Mouse (Mus musculus): ENCODE results near the gene Dusp6.

Gene Dusp6

DNA sequence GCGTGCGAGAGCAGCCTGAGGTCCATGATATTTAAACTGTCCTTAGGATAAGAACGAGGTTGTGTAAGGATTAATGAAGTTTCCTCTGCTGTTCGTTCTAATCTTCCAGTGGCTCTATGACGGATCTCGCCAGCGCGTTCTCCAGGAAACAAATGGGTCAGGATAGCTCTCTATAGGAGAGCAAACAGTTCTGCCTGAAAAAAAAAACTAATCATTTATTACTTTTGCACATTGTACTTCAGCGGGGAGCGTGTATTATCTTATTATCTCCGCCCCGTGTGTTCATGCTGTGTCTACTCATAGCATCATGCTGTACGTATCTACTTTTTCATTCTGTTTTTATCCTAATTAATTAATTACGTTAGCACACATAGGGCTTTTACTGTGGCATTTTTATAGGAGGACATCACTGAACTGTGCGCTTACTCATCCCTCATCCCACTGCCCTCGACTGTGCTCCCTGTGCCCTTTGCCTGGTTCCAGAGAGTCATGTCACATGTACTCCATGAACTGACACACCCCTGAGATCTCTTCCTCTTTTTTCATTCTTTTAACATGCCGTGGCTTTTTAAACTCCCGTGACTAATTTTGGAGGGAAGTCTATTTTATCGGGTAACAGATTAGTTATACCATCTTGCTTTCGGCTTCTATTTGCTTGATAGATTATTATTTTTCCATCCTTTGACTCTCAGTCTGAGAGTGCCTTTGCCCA, 16.1 kb upstream of the Dusp6 start:
- no peak for DNase-seq (ENCODE audit: low spot score in 2 of 2)

DNA sequence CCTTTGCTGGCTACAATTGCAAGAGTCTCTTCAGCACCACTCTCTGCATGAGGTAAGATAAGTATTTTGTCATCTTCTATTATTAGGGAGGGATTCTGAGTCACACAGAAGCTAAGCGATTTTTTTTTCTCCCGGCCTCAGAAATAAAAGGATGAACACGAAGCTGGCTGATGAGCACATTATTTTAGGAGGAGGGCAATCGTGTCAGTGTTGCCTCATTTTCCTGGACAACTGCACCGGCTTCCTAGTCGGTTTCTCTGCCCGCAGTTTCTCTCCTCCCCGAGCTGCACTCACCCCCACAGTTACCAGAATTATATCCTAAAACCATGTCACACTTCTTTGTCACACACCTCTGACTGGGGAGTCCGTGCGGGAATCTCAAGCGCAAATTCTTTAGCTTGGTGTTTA, 12.2 kb upstream of the Dusp6 start:
- no peak for DNase-seq (ENCODE audit: low spot score in 2 of 2)

DNA sequence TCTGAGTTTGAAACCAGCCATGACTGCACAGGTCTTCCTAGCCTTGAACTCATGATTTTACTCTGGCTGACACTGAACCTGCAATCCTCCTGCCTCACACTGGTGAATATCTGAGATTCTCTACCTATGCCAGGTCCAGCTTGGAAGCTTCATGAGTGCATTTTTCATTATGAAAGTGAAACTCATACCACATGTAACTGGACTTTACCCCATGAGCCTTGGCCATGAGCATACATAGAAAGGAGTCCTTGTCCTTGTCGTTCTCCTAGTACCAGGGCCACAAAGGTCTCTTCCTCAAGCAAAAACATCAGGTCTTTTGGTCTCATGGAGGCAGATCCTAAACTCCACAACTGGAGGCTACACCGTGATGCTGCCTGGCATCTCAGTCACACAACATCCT, 9.6 kb upstream of the Dusp6 start:
- DNase-seq (ENCODE audit: low spot score in 2 of 2), result no peak

DNA sequence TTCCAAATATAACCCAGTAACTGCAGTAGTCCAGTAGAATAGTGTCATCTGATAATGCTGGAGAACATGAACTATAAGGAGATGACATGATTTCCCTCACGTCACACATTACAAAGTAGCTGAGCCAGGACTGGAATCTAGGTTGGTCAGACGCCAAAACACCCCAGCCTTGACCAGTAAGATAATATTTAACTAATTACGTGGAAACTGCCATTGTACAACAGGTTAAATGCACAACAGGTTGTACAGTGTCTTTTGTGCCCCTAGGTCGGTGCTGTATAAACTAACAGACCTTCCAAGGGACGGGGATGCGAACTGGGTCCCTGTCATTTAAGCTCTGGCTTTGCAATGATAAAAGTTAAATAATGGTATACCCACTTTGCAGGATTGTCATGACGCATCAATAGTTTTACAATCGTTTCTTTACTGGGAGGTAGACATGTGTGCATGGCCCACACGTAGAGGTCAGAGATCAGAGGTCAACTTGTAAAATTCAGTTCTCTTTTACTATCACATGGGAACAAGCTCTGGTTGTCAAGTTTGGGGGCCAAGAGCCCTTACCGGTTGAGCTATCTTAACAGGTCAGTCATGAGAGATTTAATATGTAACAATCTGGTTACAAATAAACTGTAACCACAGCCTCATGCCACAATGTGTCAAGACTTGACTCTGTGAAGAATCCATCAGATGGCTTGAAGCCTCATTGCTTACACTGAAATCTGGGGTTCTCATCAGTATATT, 7.0 kb upstream of the Dusp6 start:
- DNase-seq (ENCODE audit: low spot score in 2 of 2), result no peak

DNA sequence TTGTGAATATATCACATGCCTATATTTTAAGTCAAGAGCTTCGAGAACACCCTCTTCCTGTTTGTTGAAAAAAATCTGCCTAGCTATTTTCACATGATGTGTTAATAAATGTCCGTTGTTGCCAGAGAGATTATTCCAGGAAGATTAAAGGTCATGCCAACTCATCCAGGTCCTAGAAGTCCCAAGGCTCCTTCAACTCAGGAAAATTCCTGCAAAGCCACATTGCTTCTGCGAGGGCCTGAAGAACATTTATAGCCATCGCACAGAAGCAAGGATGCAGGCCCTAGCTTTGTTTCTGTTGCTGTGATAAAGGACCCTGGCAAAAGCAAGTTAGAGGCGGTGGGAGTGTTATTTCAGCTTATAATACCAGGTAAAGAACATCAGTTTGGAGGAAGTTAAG, 5.5 kb upstream of the Dusp6 start:
- DNase-seq (ENCODE audit: low spot score in 2 of 2), result no peak

DNA sequence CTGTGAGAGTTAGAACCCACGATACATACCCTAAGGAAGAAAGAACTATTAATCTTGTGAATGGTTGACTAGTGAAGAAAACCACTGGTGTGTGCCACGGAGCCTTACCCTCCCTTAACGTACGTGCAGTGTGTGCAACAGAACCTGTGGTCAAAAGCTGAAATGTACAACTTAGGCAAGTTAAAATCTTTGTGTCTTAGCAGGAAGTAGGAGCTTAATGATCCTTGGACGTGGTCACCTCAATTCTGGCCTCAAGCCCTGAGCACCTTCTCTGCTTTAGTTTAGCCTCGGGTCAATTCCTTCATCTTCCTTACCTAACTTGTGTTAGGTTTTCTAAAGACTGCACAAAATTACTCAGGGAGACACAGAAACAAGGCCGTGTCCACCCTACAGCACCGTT, 3.2 kb upstream of the Dusp6 start:
- DNase-seq (ENCODE audit: low spot score in 2 of 2), result no peak

DNA sequence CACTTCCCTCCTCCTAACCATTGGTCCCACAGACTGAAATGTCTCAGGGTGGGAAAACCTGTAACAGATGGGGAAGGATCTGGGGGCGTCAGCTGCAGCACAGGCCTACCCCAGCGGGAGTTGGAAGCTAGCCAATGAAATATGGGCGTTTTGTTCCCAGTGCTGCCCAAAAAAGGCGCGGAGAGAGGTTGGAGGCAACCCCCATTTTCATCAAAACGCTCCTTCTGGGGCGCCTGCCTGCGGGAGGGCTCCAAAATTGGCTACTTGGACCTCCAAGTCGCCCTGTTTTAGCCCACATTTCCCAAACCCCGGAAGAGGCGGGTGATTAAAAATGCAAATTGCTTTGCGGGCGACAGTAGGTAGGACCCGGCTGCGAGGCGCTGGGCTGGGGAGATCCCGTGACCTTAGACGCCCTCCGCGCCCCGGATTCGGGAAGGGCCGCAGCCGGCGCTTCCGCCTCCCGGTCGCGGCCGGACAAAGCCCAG, 1.8 kb upstream of the Dusp6 start:
- no peak for DNase-seq (ENCODE audit: low spot score in 2 of 2)

DNA sequence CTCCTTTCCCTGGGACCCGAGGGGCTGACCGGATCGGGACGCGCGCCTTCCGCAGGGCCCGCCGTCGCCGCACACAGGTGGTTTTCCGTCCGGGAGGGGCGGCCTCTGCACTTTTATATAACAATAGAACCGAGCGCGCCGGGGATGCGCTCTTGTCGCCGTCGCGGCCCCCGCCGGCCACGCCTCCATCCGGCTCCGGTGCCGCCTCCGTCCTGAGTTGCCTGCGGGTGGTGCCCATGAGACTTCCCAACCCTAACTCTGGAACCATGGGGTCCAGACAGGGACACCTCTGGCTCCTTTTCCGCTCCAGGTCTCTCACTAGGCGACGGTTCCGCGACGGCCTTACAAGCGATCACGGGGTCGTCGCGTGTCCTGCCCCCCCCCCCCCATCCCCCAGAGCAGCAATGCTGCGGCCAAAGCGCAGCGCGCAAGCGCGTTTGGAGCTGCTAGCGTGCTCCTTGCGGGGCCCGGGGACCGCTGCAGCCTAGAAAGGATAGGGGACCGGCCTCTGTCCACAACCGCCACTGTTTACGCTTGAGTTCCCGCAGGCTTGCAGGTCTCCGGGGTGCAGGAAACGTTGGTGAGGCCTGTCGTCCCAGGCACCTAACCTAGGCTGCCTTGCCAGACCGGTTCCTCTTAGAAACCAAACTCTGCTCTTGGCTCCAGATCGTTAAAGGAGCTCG, 1.3 kb upstream of the Dusp6 start:
- peak; percentile 74 to 87 for DNase-seq (ENCODE audit: low spot score in 2 of 2)

DNA sequence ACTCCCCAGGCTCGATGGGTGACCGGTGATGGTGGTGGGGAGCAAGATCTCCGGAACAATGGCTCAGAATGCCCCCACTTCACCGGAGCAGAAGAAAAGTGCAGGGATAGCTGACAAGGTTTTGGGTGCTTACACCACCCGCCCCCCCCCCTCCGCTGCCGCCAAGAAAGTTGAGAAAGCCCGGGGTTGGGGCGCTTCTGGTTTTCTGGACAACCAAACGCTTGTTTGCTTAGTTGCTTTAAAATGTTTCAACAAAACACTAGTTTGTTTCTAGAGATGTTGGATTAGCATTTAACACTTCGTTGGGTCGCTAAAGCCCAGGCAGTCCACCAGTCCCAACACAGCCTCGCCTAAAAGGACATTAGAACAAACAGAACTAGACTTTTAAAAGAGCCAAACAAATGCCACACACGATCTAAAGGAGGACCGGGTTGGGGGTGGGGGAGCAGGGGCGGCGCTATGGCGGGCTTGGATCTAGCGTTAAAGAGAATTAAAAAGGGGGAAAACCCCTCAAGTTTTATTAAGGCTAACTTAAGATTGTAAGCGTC, 638 bp upstream of the Dusp6 start:
- DNase-seq (ENCODE audit: low spot score in 2 of 2), result peak in 1 of 2 experiments; percentile 31

DNA sequence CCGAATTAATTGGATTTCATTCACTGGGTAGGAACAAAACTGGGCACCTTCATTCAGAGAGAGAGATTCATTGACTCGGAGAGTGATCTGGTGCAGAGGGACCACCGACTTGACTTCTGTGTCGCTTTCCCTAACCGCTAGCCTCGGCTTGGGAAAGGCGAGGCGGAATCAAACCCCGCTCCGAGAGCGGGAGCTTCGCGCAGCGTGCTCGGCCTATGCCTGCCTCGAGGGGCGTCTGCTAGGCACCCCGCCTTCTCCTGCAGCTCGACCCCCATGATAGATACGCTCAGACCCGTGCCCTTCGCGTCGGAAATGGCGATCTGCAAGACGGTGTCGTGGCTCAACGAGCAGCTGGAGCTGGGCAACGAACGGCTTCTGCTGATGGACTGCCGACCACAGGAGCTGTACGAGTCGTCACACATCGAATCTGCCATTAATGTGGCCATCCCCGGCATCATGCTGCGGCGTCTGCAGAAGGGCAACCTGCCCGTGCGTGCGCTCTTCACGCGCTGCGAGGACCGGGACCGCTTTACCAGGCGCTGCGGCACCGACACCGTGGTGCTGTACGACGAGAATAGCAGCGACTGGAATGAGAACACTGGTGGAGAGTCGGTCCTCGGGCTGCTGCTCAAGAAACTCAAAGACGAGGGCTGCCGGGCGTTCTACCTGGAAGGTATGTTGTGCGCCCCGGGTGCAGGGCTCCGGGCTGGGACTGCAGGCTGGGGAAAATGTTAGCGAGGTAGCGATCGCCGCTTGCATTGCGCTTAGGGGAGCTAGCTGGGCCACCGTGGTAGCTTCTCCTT, 589 bp downstream of the Dusp6 start:
- DNase-seq (ENCODE audit: low spot score in 2 of 2), result peak; percentile 34 to 36

DNA sequence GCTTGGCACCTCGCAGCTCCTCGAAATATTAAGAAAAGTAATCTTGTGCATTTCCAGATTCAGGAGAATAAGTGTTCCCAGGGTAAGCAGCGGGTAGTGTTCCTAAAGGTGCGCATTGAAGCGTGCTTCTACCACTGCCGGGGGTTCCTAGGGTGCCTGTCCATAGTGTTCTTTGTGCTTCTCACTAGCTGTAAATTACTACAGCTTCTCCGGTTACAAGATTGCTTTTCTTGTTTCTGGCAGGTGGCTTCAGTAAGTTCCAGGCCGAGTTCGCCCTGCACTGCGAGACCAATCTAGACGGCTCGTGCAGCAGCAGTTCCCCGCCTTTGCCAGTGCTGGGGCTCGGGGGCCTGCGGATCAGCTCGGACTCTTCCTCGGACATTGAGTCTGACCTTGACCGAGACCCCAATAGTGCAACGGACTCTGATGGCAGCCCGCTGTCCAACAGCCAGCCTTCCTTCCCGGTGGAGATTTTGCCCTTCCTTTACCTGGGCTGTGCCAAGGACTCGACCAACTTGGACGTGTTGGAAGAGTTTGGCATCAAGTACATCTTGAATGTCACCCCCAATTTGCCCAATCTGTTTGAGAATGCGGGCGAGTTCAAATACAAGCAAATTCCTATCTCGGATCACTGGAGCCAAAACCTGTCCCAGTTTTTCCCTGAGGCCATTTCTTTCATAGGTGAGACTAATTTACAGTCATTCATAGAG, 1.4 kb downstream of the Dusp6 start:
- peak in 1 of 2 experiments; percentile 32 for DNase-seq (ENCODE audit: low spot score in 2 of 2)

DNA sequence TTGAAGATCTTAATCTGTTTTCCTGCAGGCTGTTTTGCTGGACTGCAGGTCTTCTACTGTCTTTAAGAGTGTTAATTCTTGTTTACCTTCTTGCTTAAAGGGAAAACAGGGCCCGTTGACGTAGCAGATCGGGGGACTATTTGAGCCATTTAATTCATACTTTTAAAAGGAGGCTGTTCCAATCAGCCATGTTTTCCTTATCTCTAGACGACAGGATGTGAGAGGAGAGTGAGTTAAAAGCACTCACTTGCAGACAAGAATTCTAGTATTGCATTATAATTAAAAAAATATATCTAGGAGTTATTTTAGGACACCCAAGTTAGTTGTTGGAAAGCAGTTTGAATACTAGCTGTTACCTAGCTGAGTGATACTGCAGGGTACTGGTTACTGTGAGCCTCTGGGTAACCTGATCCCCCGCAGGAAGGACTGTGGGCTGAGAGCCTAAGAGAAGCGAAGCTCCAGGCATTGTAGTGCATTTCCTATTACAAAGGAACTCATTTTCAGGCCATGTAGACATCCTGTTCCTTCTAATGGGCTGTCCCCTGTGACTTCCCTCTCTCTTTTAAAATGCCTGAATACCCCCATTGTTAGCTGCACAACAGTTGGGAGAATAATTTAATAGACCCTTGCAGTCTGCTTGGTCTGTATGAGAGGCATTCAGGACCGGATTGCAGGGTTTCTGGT, 2.1 kb downstream of the Dusp6 start:
- DNase-seq (ENCODE audit: low spot score in 2 of 2), result no peak

DNA sequence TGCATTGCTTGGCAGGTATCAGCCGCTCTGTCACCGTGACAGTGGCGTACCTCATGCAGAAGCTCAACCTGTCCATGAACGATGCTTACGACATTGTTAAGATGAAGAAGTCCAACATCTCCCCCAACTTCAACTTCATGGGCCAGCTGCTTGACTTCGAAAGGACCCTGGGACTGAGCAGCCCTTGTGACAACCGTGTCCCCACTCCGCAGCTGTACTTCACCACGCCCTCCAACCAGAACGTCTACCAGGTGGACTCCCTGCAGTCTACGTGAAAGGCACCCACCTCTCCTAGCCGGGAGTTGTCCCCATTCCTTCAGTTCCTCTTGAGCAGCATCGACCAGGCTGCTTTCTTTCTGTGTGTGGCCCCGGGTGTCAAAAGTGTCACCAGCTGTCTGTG, 3.0 kb downstream of the Dusp6 start:
- DNase-seq (ENCODE audit: low spot score in 2 of 2), result no peak

DNA sequence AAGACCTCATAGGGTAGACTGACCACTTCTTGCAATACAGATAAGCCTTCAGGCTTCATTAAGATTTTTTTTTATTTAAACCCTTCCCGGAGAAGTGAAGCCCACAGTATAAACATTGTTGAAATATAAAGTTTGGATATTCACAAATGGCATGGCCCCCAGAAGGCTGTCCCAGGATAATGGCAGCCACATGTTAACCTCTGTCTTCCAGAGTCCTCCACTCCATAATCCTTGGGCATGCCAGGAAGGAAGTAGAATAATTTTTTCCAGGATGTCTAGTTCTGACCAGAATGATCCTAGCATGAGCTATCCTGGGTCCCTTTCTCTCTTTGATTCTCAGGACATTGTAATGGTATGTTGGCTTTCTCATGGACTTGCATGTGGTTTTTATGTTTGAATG, 4.6 kb downstream of the Dusp6 start:
- no peak for DNase-seq (ENCODE audit: low spot score in 2 of 2)

DNA sequence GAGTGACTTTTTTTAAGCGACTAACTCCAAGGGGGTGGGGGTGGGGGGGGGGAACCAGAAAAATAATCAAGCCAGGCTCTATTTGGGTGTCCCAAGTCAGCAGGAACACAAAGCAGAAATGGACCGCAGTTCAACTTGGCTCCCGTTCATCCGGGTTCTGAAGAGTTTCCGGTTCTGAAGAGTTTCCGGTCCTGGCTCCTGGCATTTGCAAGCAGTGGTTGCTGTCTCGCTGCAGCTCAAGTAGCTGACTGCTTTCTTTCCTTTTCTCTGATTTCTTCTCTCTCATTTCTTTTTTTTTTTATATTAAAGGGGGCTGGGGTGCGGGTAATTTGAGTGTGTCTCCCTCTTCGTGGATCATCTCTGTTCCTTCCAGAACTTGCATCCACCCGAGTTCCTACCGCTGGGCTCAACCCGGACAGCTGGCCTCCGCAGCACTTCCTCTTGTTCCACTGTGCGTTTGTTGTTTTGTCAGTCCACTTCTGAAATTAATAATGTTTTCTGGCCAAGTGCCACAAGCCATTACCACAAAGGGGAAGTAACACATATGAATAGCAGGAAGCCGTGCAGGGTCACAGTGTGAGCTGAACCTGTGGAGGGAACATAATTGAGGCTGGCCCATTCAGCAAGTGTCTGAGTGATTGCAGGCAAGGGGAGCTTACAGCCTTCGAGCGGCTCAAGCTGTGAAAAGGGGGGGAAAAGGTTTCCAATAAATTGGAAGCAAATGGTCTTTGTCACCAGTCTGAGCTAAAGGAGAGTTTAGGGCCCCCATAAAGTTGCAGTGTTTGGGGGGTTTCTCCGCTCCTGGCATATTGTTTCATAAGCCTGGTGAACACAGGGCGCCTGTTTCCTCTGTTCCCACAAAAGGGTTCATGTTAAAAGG, 5.6 kb downstream of the Dusp6 start:
- DNase-seq (ENCODE audit: low spot score in 2 of 2), result peak in 1 of 2 experiments; percentile 59

DNA sequence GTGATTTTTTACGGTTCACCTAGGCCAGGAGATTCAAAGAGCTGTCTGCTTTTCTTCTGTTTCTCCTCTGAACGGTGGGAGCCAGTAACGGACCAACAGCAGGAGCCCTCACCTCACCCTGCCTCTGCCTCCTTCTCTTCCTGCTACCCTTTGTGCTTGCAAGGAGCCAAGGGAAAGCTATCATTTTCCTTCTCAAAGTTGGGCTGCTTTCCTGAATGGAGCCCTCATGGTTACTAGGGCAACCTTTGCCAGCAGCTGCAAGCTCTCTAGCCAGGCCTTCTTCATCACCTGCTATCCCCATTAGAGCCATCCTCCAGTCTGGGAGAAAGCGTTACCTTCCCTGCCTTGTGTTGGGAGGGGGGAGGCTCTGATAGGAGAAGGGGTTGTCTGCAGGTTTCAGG, 6.3 kb downstream of the Dusp6 start:
- no peak for DNase-seq (ENCODE audit: low spot score in 2 of 2)

DNA sequence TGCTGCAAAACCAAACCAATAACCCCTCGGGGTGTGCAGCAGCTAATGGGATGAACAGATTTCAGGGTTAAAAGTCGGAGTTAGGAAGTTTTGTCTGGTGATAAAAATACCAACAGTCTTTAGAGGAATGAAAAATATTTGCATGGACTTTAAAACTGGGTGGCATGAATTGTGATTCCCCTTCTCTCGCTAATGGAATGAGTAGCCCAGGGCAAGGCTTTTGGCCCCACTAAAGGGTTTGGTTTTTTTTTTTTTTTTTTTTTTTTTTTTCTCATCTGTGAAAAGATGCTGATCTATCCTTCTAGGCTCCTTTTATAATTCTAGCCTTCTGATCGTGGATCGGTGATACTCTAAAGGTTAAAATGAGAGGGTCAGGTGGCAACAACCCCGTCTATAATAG, 6.7 kb downstream of the Dusp6 start:
- DNase-seq (ENCODE audit: low spot score in 2 of 2), result no peak

DNA sequence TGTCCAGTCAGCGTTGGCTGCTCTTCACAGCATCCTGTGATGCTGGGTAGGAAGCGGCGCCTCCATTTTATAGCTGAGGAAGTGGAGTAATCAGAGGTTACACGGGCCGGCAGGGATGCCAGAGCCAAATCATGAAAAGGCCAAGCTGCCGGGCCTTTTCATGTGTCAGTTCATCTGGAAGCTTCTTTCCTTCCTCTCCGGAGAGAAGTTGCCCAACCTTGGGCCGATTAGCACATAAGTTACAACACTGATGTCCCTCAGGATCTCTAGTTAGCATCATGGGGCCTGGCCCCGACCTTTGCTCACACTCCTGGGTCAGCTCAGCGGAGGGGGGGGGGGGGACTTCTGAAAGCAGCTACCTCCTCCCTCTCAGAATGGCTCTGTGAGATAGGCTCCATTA, 7.4 kb downstream of the Dusp6 start:
- DNase-seq (ENCODE audit: low spot score in 2 of 2), result peak in 1 of 2 experiments; percentile 80

DNA sequence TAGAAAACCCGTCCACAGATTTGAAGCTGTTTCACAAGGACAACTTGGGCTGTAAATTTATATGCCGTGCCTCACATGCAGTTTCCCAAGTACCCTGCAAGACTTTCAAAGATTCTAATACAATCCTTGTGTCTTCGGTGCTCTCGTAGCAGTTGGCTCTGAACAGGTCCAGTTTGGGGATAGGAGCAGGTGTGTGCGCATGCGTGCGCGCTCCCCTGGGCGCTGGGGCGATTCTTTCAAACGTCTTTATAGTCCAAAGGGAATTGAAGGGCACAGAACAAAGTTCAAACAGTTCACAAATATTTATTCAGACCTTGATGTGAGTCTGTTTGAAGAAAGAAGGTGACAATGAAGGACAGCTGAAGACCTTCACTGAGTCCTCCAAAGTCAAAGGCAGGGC, 8.0 kb downstream of the Dusp6 start:
- DNase-seq (ENCODE audit: low spot score in 2 of 2), result no peak

Measured in urinary bladder, postnatal 36 days (tissue).